Comparison of ENCODE assay signal across 9 mouse cellular contexts in genomic region chr11:115902177-115902576, GRCm38 (mm10). TPM values are rescaled to one million over a fixed set of nuclear protein-coding genes. Genes with fewer than 3 reads are reported as not detected.
DNase-seq lines count a peak whose midpoint lies in the region; ATAC-seq and TF ChIP-seq lines count a peak whose summit lies in the region.
"Had no signal": no experiment of that assay in that cellular context is flagged by ENCODE, and none has a peak within 500 bp of the region (broad histone marks: within the 10 kb centered on the region; RNA-seq: fewer than 3 reads in every experiment).

No protein-coding gene starts in this region.

- peaks cover 84% of the 10 kb centered on the region for H3K4me1 ChIP-seq in hindbrain, embryonic 10.5 days (replicated peaks)
- H3K4me1 ChIP-seq in hindbrain, postnatal 0 days (ENCODE audit: insufficient read depth, low read length): no peaks in the 10 kb centered on the region
- peaks cover 20 to 40% of the 10 kb centered on the region in 2 experiments for H3K4me1 ChIP-seq in MEL (ENCODE audit: control insufficient read depth in 1 of 2, insufficient read depth in 2 of 2, low read length in 2 of 2)
- peaks cover 54% of the 10 kb centered on the region for H3K4me1 ChIP-seq in limb, embryonic 15.5 days

- DNase-seq in hindbrain, embryonic 10.5 days (ENCODE audit: low spot score): no peak
- no peak for DNase-seq in hindbrain, postnatal 0 days (ENCODE audit: low spot score)
- DNase-seq in MEL (ENCODE audit: low read depth, low spot score): no peak
- DNase-seq in heart, adult 8-10 months (ENCODE audit: low spot score): peak; percentile 56
- no peak for DNase-seq in left cerebral cortex, adult 8-10 months (ENCODE audit: low spot score in 2 of 2)
- no peak for DNase-seq in cerebellum, adult 8-10 months
- DNase-seq in cerebellum, postnatal 36 days: no peak

- peaks cover 29% of the 10 kb centered on the region for H3K36me3 ChIP-seq in hindbrain, embryonic 10.5 days
- H3K36me3 ChIP-seq in hindbrain, postnatal 0 days (ENCODE audit: insufficient read depth, low read length): no peaks in the 10 kb centered on the region
- peaks cover 0 to 33% of the 10 kb centered on the region in 2 experiments; a peak in 2 of 4 replicates for H3K36me3 ChIP-seq in MEL (ENCODE audit: control insufficient read depth in 1 of 2, insufficient read depth in 2 of 2, low read length in 2 of 2)
- 0 out of 2 replicates have a peak, but pooled peaks cover 13% of the 10 kb centered on the region for H3K36me3 ChIP-seq in limb, embryonic 15.5 days

- 82% methylated on average over 5 of the region's 5 CpGs for WGBS in hindbrain, embryonic 10.5 days
- WGBS in hindbrain, postnatal 0 days: 74% methylated on average over 5 of the region's 5 CpGs
- WGBS in limb, embryonic 15.5 days: 65% methylated on average over 5 of the region's 5 CpGs

- no peak overlapping the region for H3K9ac ChIP-seq in hindbrain, postnatal 0 days (replicated peaks; ENCODE audit: low read length)
- peak overlapping the region; percentile 74 for H3K9ac ChIP-seq in MEL (ENCODE audit: control insufficient read depth, low read depth, low read length, poor library complexity, severe bottlenecking)
- no peak overlapping the region for H3K9ac ChIP-seq in limb, embryonic 15.5 days
- H3K9ac ChIP-seq: neural tube, embryonic 12.5 days had no signal

- TF ChIP-seq EP300 in MEL (IDR thresholded peaks at IDR 0.05; ENCODE audit: low read depth in 1 of 2, low read length in 2 of 2): no peak

- no peaks in the 10 kb centered on the region for H3K9me3 ChIP-seq in hindbrain, embryonic 10.5 days
- H3K9me3 ChIP-seq in hindbrain, postnatal 0 days (ENCODE audit: low read length): no peaks in the 10 kb centered on the region
- no peaks in the 10 kb centered on the region for H3K9me3 ChIP-seq in MEL (replicated peaks; ENCODE audit: insufficient read depth, low read length)
- no peaks in the 10 kb centered on the region for H3K9me3 ChIP-seq in limb, embryonic 15.5 days
- H3K9me3 ChIP-seq: neural tube, embryonic 12.5 days had no signal

- H3K4me3 ChIP-seq in hindbrain, embryonic 10.5 days: no peak overlapping the region
- H3K4me3 ChIP-seq in hindbrain, postnatal 0 days (ENCODE audit: low read length): no peak overlapping the region
- H3K4me3 ChIP-seq in MEL (ENCODE audit: control insufficient read depth in 1 of 2, insufficient read depth in 1 of 2, low read depth in 2 of 2, low read length in 2 of 2): peak overlapping the region; percentile 13 to 40
- H3K4me3 ChIP-seq in limb, embryonic 15.5 days: no peak overlapping the region
- H3K4me3 ChIP-seq: neural tube, embryonic 12.5 days had no signal

- TF ChIP-seq CTCF in hindbrain, postnatal 0 days (IDR thresholded peaks at IDR 0.05; ENCODE audit: low read depth): no peak
- TF ChIP-seq CTCF in MEL (IDR thresholded peaks at IDR 0.05 in 2 of 3, conservative IDR thresholded peaks at IDR 0.05 in 1 of 3; ENCODE audit: control insufficient read depth in 1 of 3, insufficient read depth in 1 of 3, low read depth in 2 of 3, low read length in 3 of 3, poor library complexity in 1 of 3, severe bottlenecking in 1 of 3): no peak

- H3K27me3 ChIP-seq in hindbrain, embryonic 10.5 days (ENCODE audit: insufficient read depth, poor library complexity, severe bottlenecking): 0 out of 2 replicates have a peak, but pooled peaks cover 6% of the 10 kb centered on the region
- no peaks in the 10 kb centered on the region for H3K27me3 ChIP-seq in hindbrain, postnatal 0 days (ENCODE audit: insufficient read depth, low read length)
- no peaks in the 10 kb centered on the region for H3K27me3 ChIP-seq in MEL (ENCODE audit: control insufficient read depth in 1 of 2, insufficient read depth in 2 of 2, low read length in 2 of 2)
- H3K27me3 ChIP-seq in limb, embryonic 15.5 days: no peaks in the 10 kb centered on the region
- H3K27me3 ChIP-seq: neural tube, embryonic 12.5 days had no signal

- no peak for TF ChIP-seq RAD21 in MEL (IDR thresholded peaks at IDR 0.05; ENCODE audit: low read depth, low read length)

- H3K79me2 ChIP-seq in MEL (ENCODE audit: control insufficient read depth, insufficient read depth, low read length, poor library complexity): peaks cover 34% of the 10 kb centered on the region

- peak overlapping the region; percentile 54 for H3K27ac ChIP-seq in hindbrain, embryonic 10.5 days
- H3K27ac ChIP-seq in hindbrain, postnatal 0 days: no peak overlapping the region
- peak overlapping the region; percentile 98 for H3K27ac ChIP-seq in MEL (ENCODE audit: control insufficient read depth, low read depth, low read length)
- H3K27ac ChIP-seq in limb, embryonic 15.5 days: peak overlapping the region; percentile 80
- H3K27ac ChIP-seq: neural tube, embryonic 12.5 days had no signal

- no peak for ATAC-seq in hindbrain, postnatal 0 days
- no peak for ATAC-seq in limb, embryonic 15.5 days (ENCODE audit: insufficient number of reproducible peaks, low FRiP score, low TSS enrichment, low read depth)

- 0 out of 4 replicates have a peak, but pooled peaks of 1 of the 2 experiments have one; percentile 7 for TF ChIP-seq POLR2A in MEL (IDR thresholded peaks at IDR 0.05; ENCODE audit: control insufficient read depth in 1 of 2, insufficient read depth in 1 of 2, low read depth in 1 of 2, low read length in 2 of 2, poor library complexity in 1 of 2)

- no peak overlapping the region for H3K4me2 ChIP-seq in hindbrain, postnatal 0 days (ENCODE audit: low read depth, low read length)
- H3K4me2 ChIP-seq in limb, embryonic 15.5 days: no peak overlapping the region
- H3K4me2 ChIP-seq: neural tube, embryonic 12.5 days had no signal

TF ChIP-seq in MEL, 35 proteins besides CTCF, POLR2A, EP300 and RAD21:
- TF ChIP-seq CHD1 (IDR thresholded peaks at IDR 0.05; ENCODE audit: low read depth, low read length) (peak; percentile 90), TAL1 (IDR thresholded peaks at IDR 0.05; ENCODE audit: low read length) (no peak)

RNA-seq across cellular contexts. Expression of gene Smim5, which starts 2.4 kb away (rescaled TPM):
- 1.4 and 4.2 TPM in 2 replicates for polyA plus RNA-seq in hindbrain, embryonic 10.5 days (2016; fragmentation: Nextera tagmentation; extraction: Ambion mirVana)
- total RNA-seq in hindbrain, postnatal 0 days (2014; rRNA removed): 2.0 and 2.5 TPM in 2 replicates
- 2.7 and 3.7 TPM in 2 replicates for polyA plus RNA-seq in hindbrain, postnatal 0 days (2015; fragmentation: Nextera tagmentation; extraction: Ambion mirVana)
- 24.9 and 41.0 TPM in 2 replicates for total RNA-seq in MEL (2012; rRNA removed)
- 10 to 100 TPM in 1 of 2 experiments, not detected in 1; 24.8 TPM for polyA plus RNA-seq in MEL (2012; ENCODE audit: insufficient read depth in 1 of 2, insufficient read length in 2 of 2, low read depth in 1 of 2, low replicate concordance in 2 of 2, missing spikeins in 1 of 2)
- 10 to 100 TPM; 11.0 to 28.2 (median 14.6) TPM for total RNA-seq in heart, adult 8-10 months (2022)
- polyA plus RNA-seq in limb, embryonic 15.5 days (2015; fragmentation: Nextera tagmentation; extraction: Ambion mirVana): 19.6 and 27.4 TPM in 2 replicates
- total RNA-seq in left cerebral cortex, adult 8-10 months (2022): 1 to 10 TPM in 1 of 4 experiments, under 1 TPM in 2, not detected in 1; 0.78 to 1.6 (median 0.95) TPM

RNA-seq across cellular contexts. Expression of gene Smim6, which starts 9.6 kb away (rescaled TPM):
- polyA plus RNA-seq in hindbrain, embryonic 10.5 days (2016; fragmentation: Nextera tagmentation; extraction: Ambion mirVana): 1.4 and 1.6 TPM in 2 replicates
- not detected in 2 replicates for total RNA-seq in hindbrain, postnatal 0 days (2014; rRNA removed)
- polyA plus RNA-seq in hindbrain, postnatal 0 days (2015; fragmentation: Nextera tagmentation; extraction: Ambion mirVana): 0.35 and 0.43 TPM in 2 replicates
- 1.2 and 1.3 TPM in 2 replicates for total RNA-seq in MEL (2012; rRNA removed)
- 1 to 10 TPM in 1 of 2 experiments, not detected in 1; 3.8 TPM for polyA plus RNA-seq in MEL (2012; ENCODE audit: insufficient read depth in 1 of 2, insufficient read length in 2 of 2, low read depth in 1 of 2, low replicate concordance in 2 of 2, missing spikeins in 1 of 2)
- not detected for total RNA-seq in heart, adult 8-10 months (2022)
- polyA plus RNA-seq in limb, embryonic 15.5 days (2015; fragmentation: Nextera tagmentation; extraction: Ambion mirVana): 1.0 and 1.7 TPM in 2 replicates
- not detected for total RNA-seq in left cerebral cortex, adult 8-10 months (2022)

RNA-seq across cellular contexts. Expression of gene Sap30bp, which starts 30.9 kb away (rescaled TPM):
- 44.7 and 52.5 TPM in 2 replicates for polyA plus RNA-seq in hindbrain, embryonic 10.5 days (2016; fragmentation: Nextera tagmentation; extraction: Ambion mirVana)
- total RNA-seq in hindbrain, postnatal 0 days (2014; rRNA removed): 46.4 and 52.8 TPM in 2 replicates
- polyA plus RNA-seq in hindbrain, postnatal 0 days (2015; fragmentation: Nextera tagmentation; extraction: Ambion mirVana): 39.2 and 42.8 TPM in 2 replicates
- 51.6 and 69.2 TPM in 2 replicates for total RNA-seq in MEL (2012; rRNA removed)
- polyA plus RNA-seq in MEL (2012; ENCODE audit: insufficient read depth in 1 of 2, insufficient read length in 2 of 2, low read depth in 1 of 2, low replicate concordance in 2 of 2, missing spikeins in 1 of 2): 10 to 100 TPM in 1 of 2 experiments, not detected in 1; 49.1 TPM
- 10 to 100 TPM; 14.7 to 21.3 (median 16.2) TPM for total RNA-seq in heart, adult 8-10 months (2022)
- polyA plus RNA-seq in limb, embryonic 15.5 days (2015; fragmentation: Nextera tagmentation; extraction: Ambion mirVana): 31.3 and 36.1 TPM in 2 replicates
- 10 to 100 TPM; 42.0 to 61.0 (median 55.7) TPM for total RNA-seq in left cerebral cortex, adult 8-10 months (2022)

RNA-seq across cellular contexts. Expression of gene Recql5, which starts 31.1 kb away (rescaled TPM):
- polyA plus RNA-seq in hindbrain, embryonic 10.5 days (2016; fragmentation: Nextera tagmentation; extraction: Ambion mirVana): 27.3 and 28.8 TPM in 2 replicates
- total RNA-seq in hindbrain, postnatal 0 days (2014; rRNA removed): 11.4 and 14.3 TPM in 2 replicates
- 7.9 and 9.9 TPM in 2 replicates for polyA plus RNA-seq in hindbrain, postnatal 0 days (2015; fragmentation: Nextera tagmentation; extraction: Ambion mirVana)
- 16.7 and 20.3 TPM in 2 replicates for total RNA-seq in MEL (2012; rRNA removed)
- polyA plus RNA-seq in MEL (2012; ENCODE audit: insufficient read depth in 1 of 2, insufficient read length in 2 of 2, low read depth in 1 of 2, low replicate concordance in 2 of 2, missing spikeins in 1 of 2): 10 to 100 TPM in 1 of 2 experiments, not detected in 1; 21.5 TPM
- 10 to 100 TPM in 1 of 4 experiments, 1 to 10 TPM in 3; 6.8 to 14.7 (median 8.2) TPM for total RNA-seq in heart, adult 8-10 months (2022)
- polyA plus RNA-seq in limb, embryonic 15.5 days (2015; fragmentation: Nextera tagmentation; extraction: Ambion mirVana): 17.0 and 17.6 TPM in 2 replicates
- 10 to 100 TPM; 23.5 to 33.0 (median 25.2) TPM for total RNA-seq in left cerebral cortex, adult 8-10 months (2022)

RNA-seq across cellular contexts. Expression of gene Myo15b, which starts 44.0 kb away (rescaled TPM):
- polyA plus RNA-seq in hindbrain, embryonic 10.5 days (2016; fragmentation: Nextera tagmentation; extraction: Ambion mirVana): 0.19 and 0.21 TPM in 2 replicates
- total RNA-seq in hindbrain, postnatal 0 days (2014; rRNA removed): 0.29 and 0.63 TPM in 2 replicates
- 0.20 and 0.45 TPM in 2 replicates for polyA plus RNA-seq in hindbrain, postnatal 0 days (2015; fragmentation: Nextera tagmentation; extraction: Ambion mirVana)
- 1.3 and 1.5 TPM in 2 replicates for total RNA-seq in MEL (2012; rRNA removed)
- 1 to 10 TPM in 1 of 2 experiments, not detected in 1; 3.2 TPM for polyA plus RNA-seq in MEL (2012; ENCODE audit: insufficient read depth in 1 of 2, insufficient read length in 2 of 2, low read depth in 1 of 2, low replicate concordance in 2 of 2, missing spikeins in 1 of 2)
- under 1 TPM in 1 of 4 experiments, not detected in 3; 0.06 TPM for total RNA-seq in heart, adult 8-10 months (2022)
- 0.47 TPM in 2 replicates for polyA plus RNA-seq in limb, embryonic 15.5 days (2015; fragmentation: Nextera tagmentation; extraction: Ambion mirVana)
- under 1 TPM; 0.07 to 0.89 (median 0.57) TPM for total RNA-seq in left cerebral cortex, adult 8-10 months (2022)

Comparison
In these comparisons a context has a peak if more than half of its experiments do, and no peak if none do; other contexts are left out.
1. H3K4me3 ChIP-seq: peak in MEL (2 of 2); none in hindbrain, embryonic 10.5 days (single experiment), hindbrain, postnatal 0 days (single experiment) and limb, embryonic 15.5 days (single experiment).